Mouse (Mus musculus): Measurements from ENCODE around the gene Clcf1.

GRCm38 (mm10) chr19:4217855-4218254 lies 3.8 kb downstream of the Clcf1 start:
- TF ChIP-seq CTCF (IDR thresholded peaks at IDR 0.05; ENCODE audit: borderline replicate concordance, insufficient read depth, low read depth, low read length) (no peak), POLR2A (IDR thresholded peaks at IDR 0.05; ENCODE audit: borderline replicate concordance, insufficient read depth, low read length) (no peak)
